Mouse (Mus musculus): ENCODE data around the gene Eomes.

- TF ChIP-seq POLR2A (IDR thresholded peaks at IDR 0.05; ENCODE audit: borderline replicate concordance, extremely low read depth, low read depth, low read length) = no peak
- no peak for TF ChIP-seq CTCF (IDR thresholded peaks at IDR 0.05; ENCODE audit: insufficient read depth, low read length)
Observed at GRCm38 (mm10) chr9:118519101-118519500, 41.1 kb downstream of the Eomes start.
